Mouse (Mus musculus) frontal cortex, postnatal 14 days (tissue): ENCODE data around the gene Chst3.
A peak's percentile ranks its signal among the peaks of the same experiment; 100 is the strongest.
"Not testable (repeated sequence)": the region's sequence is repeated elsewhere in the genome, so short reads cannot be mapped to it uniquely, and the experiment has no call there.

Experiments
- DNase-seq, 2 experiments: peaks; one replicate each; pipeline ENCODE4 v3.0.0; 2022; ENCODE audit warnings: low spot score in 2 of 2

Gene Chst3

GRCm38 (mm10) chr10:60234006-60234405 lies 14.9 kb upstream of the Chst3 start:
- no peak for DNase-seq

- DNase-seq = no peak
Measured at GRCm38 (mm10) chr10:60230321-60231088, 11.4 kb upstream of the Chst3 start.

- no peak for DNase-seq
Measured at GRCm38 (mm10) chr10:60229113-60229512, 10.1 kb upstream of the Chst3 start.

- no peak for DNase-seq
Measured at GRCm38 (mm10) chr10:60227666-60228065, 8.6 kb upstream of the Chst3 start.

GRCm38 (mm10) chr10:60224601-60225000 lies 5.5 kb upstream of the Chst3 start:
- no peak for DNase-seq

- not testable (repeated sequence) for DNase-seq
Measured at GRCm38 (mm10) chr10:60221571-60222259, 2.7 kb upstream of the Chst3 start.

GRCm38 (mm10) chr10:60220607-60221006 lies 1.5 kb upstream of the Chst3 start:
- DNase-seq = no peak

- no peak for DNase-seq
Measured at GRCm38 (mm10) chr10:60220042-60220523, 1.0 kb upstream of the Chst3 start.

- DNase-seq = no peak
Measured at GRCm38 (mm10) chr10:60218033-60218590, 948 bp downstream of the Chst3 start.

GRCm38 (mm10) chr10:60216331-60217095 lies 2.5 kb downstream of the Chst3 start:
- DNase-seq = no peak

- DNase-seq = no peak
Measured at GRCm38 (mm10) chr10:60215077-60215960, 3.7 kb downstream of the Chst3 start.

GRCm38 (mm10) chr10:60212589-60213379 lies 6.3 kb downstream of the Chst3 start:
- no peak for DNase-seq

GRCm38 (mm10) chr10:60211501-60212005 lies 7.5 kb downstream of the Chst3 start:
- DNase-seq = no peak

- DNase-seq = no peak
Measured at GRCm38 (mm10) chr10:60210468-60210867, 8.6 kb downstream of the Chst3 start.

- DNase-seq = peak in 1 of 2 experiments; percentile 53
Measured at GRCm38 (mm10) chr10:60209237-60209636, 9.8 kb downstream of the Chst3 start.

- no peak for DNase-seq
Measured at GRCm38 (mm10) chr10:60207166-60207705, 11.8 kb downstream of the Chst3 start.

- no peak for DNase-seq
Measured at GRCm38 (mm10) chr10:60205601-60206241, 13.3 kb downstream of the Chst3 start.

- peak; percentile 28 to 46 for DNase-seq
Measured at GRCm38 (mm10) chr10:60202785-60203184, 16.3 kb downstream of the Chst3 start.

GRCm38 (mm10) chr10:60200996-60201395 lies 18.1 kb downstream of the Chst3 start:
- no peak for DNase-seq
